Mouse (Mus musculus): ENCODE measurements around the gene Col8a1.

DNA sequence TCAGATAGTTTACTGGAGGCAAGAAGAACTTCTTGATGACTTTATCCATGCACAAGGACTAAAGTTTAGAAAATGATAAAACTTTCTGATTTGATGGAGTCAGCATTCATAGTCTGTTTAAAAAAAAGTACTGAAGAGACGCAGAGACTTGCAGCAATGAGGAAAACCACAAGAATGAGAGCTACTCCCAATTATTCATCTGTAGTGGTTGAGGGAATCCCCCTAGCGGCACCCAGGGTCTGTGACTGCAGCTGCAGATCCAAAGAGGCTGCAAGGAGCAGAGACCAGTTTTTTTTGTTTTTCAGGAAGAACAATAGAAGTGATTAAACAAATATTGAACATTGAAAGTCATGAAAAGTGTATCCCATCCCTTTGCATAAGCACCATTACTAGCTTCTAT, 4.0 kb downstream of the Col8a1 start:
- no peak for TF ChIP-seq POLR2A (IDR thresholded peaks at IDR 0.05; ENCODE audit: borderline replicate concordance, insufficient read depth, low read length)
- TF ChIP-seq CTCF (IDR thresholded peaks at IDR 0.05; ENCODE audit: borderline replicate concordance, insufficient read depth, low read depth, low read length) = no peak
